Mouse (Mus musculus) kidney, postnatal 25 days (tissue): ENCODE measurements around the gene Slc5a8.
A peak's percentile ranks its signal among the peaks of the same experiment; 100 is the strongest.

ENCODE experiments used
- DNase-seq, 2 experiments: peaks; one replicate each; pipeline ENCODE4 v3.0.0; 2021; ENCODE audit warnings: mixed read lengths in 2 of 2

Slc5a8 gene

GRCm38 (mm10) chr10:88885632-88886090, at the start of gene Slc5a8:
Gene Slc5a8, plus strand, starts transcription at chr10:88885992.
- DNase-seq: peak; percentile 79 to 90

GRCm38 (mm10) chr10:88848876-88849476, 36.8 kb upstream of the Slc5a8 start:
- no peak for DNase-seq

DNA sequence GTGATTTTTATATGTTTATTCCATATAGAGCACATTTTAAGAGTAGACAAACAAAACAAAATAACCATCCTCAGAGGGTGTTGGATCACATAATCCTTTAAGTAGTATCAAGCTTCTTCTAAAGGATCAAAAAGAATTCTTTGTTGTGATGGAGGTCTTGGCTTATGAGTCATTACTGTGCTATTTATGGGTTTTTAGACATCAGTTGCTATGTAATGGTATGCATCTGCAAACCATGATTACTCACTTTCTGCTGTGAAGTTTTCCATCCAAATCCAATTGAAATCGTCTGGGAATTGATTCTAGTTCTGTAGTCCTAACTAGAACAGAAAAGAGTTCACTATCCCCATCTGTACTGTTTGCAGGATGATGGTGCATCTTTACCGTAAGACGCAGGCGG, 35.8 kb upstream of the Slc5a8 start:
- DNase-seq: no peak

GRCm38 (mm10) chr10:88853326-88853725, 32.5 kb upstream of the Slc5a8 start:
- DNase-seq: peak; percentile 62 to 79

DNA sequence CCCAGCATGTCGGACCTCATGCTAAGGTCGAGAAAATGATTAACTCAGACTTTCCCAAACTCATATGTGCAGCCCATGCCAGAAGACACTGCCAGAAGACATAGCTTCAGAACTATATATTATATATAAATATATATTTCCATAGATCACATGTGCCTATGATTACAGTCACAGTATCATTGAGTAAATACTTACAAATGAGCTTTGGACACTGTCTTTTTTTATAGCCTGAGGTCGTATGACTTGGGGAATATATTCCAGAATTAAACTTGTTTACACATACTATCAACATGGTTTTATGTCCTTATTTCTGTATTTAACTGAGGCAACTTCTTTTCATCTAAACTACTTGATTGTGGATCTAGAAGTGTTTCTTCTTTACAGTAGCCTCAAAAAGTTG, 24.9 kb upstream of the Slc5a8 start:
- no peak for DNase-seq

GRCm38 (mm10) chr10:88861416-88861815, 24.4 kb upstream of the Slc5a8 start:
- no peak for DNase-seq

DNA sequence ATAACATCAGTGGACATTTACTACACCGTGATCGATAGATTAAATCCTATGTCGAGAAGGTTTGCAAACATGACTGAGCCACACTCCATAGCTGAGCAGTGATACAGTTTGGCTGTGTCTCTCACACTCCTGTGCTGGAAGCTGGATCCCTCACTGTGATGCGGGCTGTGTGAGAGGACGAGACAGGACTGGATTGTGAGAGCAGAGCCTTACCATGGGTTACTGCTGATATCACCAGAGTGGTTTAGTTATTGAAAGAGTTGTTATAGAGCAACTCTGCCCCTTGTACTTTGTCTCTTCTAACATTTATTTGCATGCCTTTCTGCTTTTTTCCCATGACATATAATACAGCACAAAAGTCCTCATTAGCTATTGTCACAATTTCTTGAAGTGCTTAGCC, 23.5 kb upstream of the Slc5a8 start:
- DNase-seq: peak in 1 of 2 experiments; percentile 50

DNA sequence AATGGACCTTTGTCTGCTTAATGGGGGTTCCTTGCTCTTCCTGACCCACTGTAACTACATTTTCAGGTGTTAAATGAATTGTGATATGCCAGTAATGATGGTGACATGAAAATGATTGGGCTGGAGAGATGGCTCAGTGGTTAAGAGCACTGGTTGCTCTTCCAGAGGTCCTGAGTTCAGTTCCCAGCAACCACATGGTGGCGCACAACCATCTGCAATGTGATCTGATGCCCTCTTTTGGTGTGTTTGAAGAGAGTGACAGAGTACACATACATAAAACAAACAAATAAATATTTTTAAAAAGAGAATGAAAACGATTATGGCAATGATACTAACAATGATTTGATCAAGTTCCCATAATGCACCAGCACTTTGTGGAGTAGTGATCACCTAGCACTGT, 19.8 kb upstream of the Slc5a8 start:
- DNase-seq: no peak

GRCm38 (mm10) chr10:88874870-88875269, 10.9 kb upstream of the Slc5a8 start:
- DNase-seq: no peak

- DNase-seq: no peak
These were observed 8.4 kb upstream of the Slc5a8 start for GRCm38 (mm10) chr10:88877421-88877820.

DNA sequence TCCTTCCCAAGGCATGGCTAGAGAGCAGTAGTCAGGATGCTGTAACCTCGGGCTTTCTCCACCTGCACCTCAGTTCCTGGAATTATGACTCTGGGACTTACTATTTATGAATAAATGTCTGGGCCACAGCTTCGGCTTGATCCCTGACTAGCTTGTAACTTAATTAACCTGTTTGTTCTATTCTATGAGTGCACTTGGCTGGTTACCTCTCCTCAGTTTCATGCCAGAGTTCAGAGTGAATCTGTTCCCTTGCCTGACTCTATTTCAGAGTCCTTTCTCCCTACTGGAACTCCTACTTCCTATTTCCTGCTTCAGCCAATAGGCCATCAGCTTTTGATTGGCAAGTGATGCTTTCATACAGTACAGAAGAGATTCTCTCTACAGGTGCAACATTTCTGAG, 2.1 kb upstream of the Slc5a8 start:
- no peak for DNase-seq

- DNase-seq: no peak
These were observed 956 bp upstream of the Slc5a8 start for GRCm38 (mm10) chr10:88884836-88885235.

DNA sequence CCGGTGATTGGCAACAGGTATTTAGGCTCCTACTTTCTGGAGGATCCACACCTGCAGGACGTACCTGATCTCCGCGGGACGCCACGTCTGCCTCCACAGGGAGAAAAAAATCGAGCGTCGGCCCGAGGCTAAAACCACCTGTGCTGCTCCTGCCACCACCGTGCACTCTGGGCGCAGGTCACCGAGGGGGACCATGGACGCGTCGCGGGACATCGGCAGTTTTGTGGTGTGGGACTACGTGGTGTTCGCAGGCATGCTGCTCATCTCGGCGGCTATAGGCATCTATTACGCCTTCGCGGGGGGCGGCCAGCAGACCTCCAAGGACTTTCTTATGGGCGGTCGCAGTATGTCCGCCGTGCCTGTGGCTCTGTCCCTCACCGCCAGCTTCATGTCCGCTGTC, 322 bp downstream of the Slc5a8 start:
- DNase-seq: peak in 1 of 2 experiments; percentile 32

DNA sequence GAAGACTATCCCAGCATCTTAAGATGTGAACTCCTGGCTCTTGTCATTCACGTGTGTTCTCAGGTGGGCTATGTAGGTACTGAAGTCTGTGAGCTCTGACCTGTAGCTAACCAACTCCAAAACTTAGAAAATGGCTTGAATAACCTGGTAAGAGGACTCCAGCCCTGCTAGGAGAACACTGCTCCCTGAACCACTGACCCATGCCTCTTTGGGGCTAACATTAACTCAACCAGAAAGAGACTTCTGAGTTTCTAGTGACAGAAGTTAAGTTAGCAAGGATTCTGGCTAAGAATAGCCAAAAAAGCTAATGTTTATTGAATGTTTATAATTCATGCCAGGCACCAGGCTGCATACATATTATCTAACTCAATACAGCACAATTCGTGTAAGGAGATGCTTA, 2.6 kb downstream of the Slc5a8 start:
- DNase-seq: peak in 1 of 2 experiments; percentile 11

DNA sequence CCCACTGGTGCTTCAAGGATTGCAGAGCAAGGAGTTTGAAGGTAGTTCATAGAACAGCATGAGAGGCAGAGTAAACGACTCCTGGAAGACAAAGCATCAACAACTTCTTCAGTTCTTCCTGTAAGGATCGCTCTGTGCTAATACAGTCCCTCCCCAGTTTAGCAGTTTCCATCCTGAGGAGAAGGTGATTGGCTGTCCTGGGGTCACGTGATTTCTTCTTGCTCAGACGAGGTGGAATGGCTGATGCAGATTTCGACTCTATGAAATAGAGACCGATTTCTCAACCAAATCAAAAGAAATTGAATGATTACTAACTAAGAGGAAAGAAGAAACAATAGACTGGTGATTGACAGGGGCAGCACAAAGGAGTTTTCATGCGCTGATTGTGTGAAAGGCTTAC, 5.6 kb downstream of the Slc5a8 start:
- no peak for DNase-seq

DNA sequence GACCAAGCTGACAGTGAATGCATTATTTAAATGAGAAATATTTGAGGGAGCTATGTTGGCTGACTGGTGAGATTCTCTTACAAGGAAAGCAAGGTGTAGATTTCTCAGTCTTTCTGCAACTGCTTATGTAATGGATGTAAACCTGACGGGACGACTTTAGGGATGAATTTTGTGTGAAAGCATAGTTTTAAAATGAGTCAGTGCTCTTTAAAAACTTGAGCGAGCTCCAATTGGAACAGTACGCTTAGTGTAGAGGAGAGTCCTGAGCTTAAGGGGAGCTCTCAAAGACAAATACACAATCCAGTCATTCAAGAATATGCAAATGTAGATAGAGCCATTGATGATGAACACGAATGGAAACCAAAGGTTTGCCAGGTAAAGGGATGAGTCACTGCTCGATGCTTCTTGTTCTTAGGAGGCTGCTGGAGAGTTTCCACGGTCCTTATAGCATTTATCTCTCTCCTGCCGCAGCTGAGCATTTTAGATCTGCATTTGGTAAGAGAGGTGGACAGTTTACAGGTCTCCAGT, 6.8 kb downstream of the Slc5a8 start:
- DNase-seq: no peak

GRCm38 (mm10) chr10:88897032-88897431, 11.2 kb downstream of the Slc5a8 start:
- no peak for DNase-seq

- no peak for DNase-seq
These were observed 64.0 kb downstream of the Slc5a8 start for GRCm38 (mm10) chr10:88949649-88950296.

DNA sequence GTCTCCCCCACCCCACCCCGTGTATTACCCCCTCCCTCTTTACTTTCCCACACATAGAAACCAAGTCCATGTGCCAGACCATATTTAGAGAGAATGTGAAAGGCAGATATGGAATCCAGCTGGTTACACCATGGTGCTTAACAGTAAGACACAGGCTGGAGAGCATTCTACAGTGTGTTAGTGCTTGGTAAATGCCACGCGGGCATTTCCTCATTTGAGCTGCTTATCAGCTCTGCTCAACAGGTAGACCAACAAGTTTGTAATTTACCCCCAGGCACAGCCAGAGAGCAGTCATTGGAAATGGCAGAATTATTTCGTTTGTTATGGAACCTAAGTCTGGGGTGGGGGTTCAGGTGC, 64.5 kb downstream of the Slc5a8 start:
- DNase-seq: no peak

DNA sequence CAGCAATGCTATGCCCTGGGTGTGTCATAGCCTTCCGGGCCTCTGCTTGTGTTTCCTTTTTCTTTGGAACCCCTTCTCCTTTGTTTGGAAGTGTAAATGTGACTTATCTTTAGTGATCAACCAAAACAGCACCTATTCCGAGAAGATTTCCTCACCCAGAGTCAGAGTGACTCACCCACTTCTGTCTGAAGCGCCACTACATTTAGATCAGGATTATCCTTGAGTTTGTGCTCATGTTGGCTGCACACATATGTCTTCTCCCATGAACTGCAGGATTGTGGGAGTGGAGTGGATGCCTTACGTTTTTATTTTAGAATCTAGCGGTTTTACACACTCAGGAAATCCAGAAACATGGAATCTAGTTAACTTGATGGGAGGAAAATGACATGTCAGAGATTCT, 75.0 kb downstream of the Slc5a8 start:
- no peak for DNase-seq

DNA sequence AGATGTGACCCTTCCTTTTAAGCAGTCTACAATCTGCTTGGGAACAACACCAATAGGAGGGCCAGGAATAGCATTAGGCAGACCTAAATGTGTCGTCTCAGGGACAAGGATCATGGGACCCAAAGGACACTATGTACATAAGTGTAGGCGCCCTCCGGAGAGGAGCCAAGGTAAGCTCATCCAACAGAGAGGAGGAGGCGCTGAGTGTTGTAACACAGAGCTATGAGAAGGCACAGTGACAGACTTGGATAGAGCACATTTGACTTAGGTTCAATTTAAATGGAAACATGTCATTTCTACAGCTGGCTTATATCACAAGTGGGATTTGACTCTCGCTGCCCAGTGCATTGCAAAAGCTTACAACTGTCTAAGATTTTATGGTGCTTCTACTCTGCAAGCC, 82.8 kb downstream of the Slc5a8 start:
- DNase-seq: no peak

GRCm38 (mm10) chr10:88970951-88971725, 85.3 kb downstream of the Slc5a8 start:
- DNase-seq: no peak

GRCm38 (mm10) chr10:88978932-88979331, 93.1 kb downstream of the Slc5a8 start:
- no peak for DNase-seq
